Mouse (Mus musculus) MEL (cell line): Measurements from ENCODE around the gene Dnajc11. TPM values are rescaled to one million over a fixed set of nuclear protein-coding genes. Genes with fewer than 3 reads are reported as not detected.

Source experiments
- DNase-seq: peaks from one replicate; pipeline ENCODE4 v3.0.0; 2011; ENCODE audit warnings: low read depth, low spot score
- H3K27ac ChIP-seq: 2 replicates; pipeline ENCODE4 v1.5.1; 2012; ENCODE audit warnings: low read depth, mild to moderate bottlenecking, control low read depth, low read length, moderate library complexity; ENCODE audit not compliant: control insufficient read depth
- H3K27me3 ChIP-seq, 2 experiments: fragments of 150-350 bp in 1 of 2; sonication (generic) in 1 of 2; 2 replicates each; pipeline ENCODE4 v1.6.1; 2012; ENCODE audit warnings: low read length in 2 of 2, mild to moderate bottlenecking in 2 of 2, improper control_type of control experiment in 1 of 2, moderate library complexity in 1 of 2; ENCODE audit not compliant: insufficient read depth in 2 of 2, control insufficient read depth in 1 of 2
- H3K36me3 ChIP-seq, 2 experiments: 2 replicates each; pipeline ENCODE4 v1.6.1; 2012 to 2014; ENCODE audit warnings: low read length in 2 of 2, improper control_type of control experiment in 1 of 2, inconsistent platforms in 1 of 2, mild to moderate bottlenecking in 1 of 2; ENCODE audit not compliant: insufficient read depth in 2 of 2, control insufficient read depth in 1 of 2
- H3K4me1 ChIP-seq, 2 experiments: fragments of 150-350 bp in 1 of 2; sonication (generic) in 1 of 2; 2 replicates each; pipeline ENCODE4 v1.6.1; 2012; ENCODE audit warnings: low read length in 2 of 2, improper control_type of control experiment in 1 of 2, mild to moderate bottlenecking in 1 of 2; ENCODE audit not compliant: insufficient read depth in 2 of 2, control insufficient read depth in 1 of 2
- H3K4me3 ChIP-seq, 2 experiments: fragments of 150-350 bp in 1 of 2; sonication (generic) in 1 of 2; 2 replicates each; pipeline ENCODE4 v1.5.1; 2012; ENCODE audit warnings: low read depth in 2 of 2, low read length in 2 of 2, mild to moderate bottlenecking in 2 of 2, moderate library complexity in 2 of 2, control low read depth in 1 of 2, improper control_type of control experiment in 1 of 2; ENCODE audit not compliant: control insufficient read depth in 1 of 2, insufficient read depth in 1 of 2
- H3K79me2 ChIP-seq: 2 replicates; pipeline ENCODE4 v1.6.1; 2012; ENCODE audit warnings: mild to moderate bottlenecking, low read length, moderate library complexity; ENCODE audit not compliant: control insufficient read depth, poor library complexity, insufficient read depth
- H3K9ac ChIP-seq: 2 replicates; pipeline ENCODE4 v1.6.1; 2012; ENCODE audit warnings: low read depth, mild to moderate bottlenecking, control low read depth, low read length, moderate library complexity; ENCODE audit not compliant: control insufficient read depth, poor library complexity, severe bottlenecking
- H3K9me3 ChIP-seq: fragments of 150-350 bp; sonication (generic); replicated peaks from 2 replicates; pipeline ENCODE4 v1.6.1; 2012; ENCODE audit warnings: mild to moderate bottlenecking, low read length, improper control_type of control experiment, moderate library complexity; ENCODE audit not compliant: insufficient read depth
- CHD1 ChIP-seq: IDR thresholded peaks from 2 replicates; pipeline ENCODE4 v1.6.1; 2012; ENCODE audit warnings: low read depth, mild to moderate bottlenecking, inconsistent platforms, low read length, improper control_type of control experiment
- ELF1 ChIP-seq: IDR thresholded peaks from 2 replicates; pipeline ENCODE4 v1.6.1; 2014; ENCODE audit warnings: low read depth, mild to moderate bottlenecking, inconsistent platforms, low read length, improper control_type of control experiment, moderate library complexity
- EP300 ChIP-seq, 2 experiments: IDR thresholded peaks; 2 replicates each; pipeline ENCODE4 v1.6.1; 2011; ENCODE audit warnings: improper control_type of control experiment in 2 of 2, low read length in 2 of 2, low read depth in 1 of 2, mild to moderate bottlenecking in 1 of 2
- GATA1 ChIP-seq: IDR thresholded peaks from 2 replicates; pipeline ENCODE4 v1.6.1; 2011; ENCODE audit warnings: low read depth, low read length, improper control_type of control experiment
- POLR2A ChIP-seq, 2 experiments: IDR thresholded peaks; 2 replicates each; pipeline ENCODE4 v1.6.1; 2011 to 2012; ENCODE audit warnings: low read length in 2 of 2, mild to moderate bottlenecking in 2 of 2, control low read depth in 1 of 2, improper control_type of control experiment in 1 of 2, low read depth in 1 of 2, moderate library complexity in 1 of 2; ENCODE audit not compliant: control insufficient read depth in 1 of 2, insufficient read depth in 1 of 2, poor library complexity in 1 of 2
- SIN3A ChIP-seq: IDR thresholded peaks from 2 replicates; pipeline ENCODE4 v1.6.1; 2012; ENCODE audit warnings: low read length, improper control_type of control experiment, inconsistent platforms
- SMC3 ChIP-seq: IDR thresholded peaks from 2 replicates; pipeline ENCODE4 v1.6.1; 2011; ENCODE audit warnings: low read depth, low read length, improper control_type of control experiment
- TAL1 ChIP-seq: IDR thresholded peaks from 2 replicates; pipeline ENCODE4 v1.6.1; 2012; ENCODE audit warnings: mild to moderate bottlenecking, inconsistent platforms, low read length, moderate library complexity, mixed read lengths
- TBP ChIP-seq: IDR thresholded peaks from 2 replicates; pipeline ENCODE4 v1.8.0; 2011; ENCODE audit warnings: low read depth, low read length, improper control_type of control experiment
- UBTF ChIP-seq: IDR thresholded peaks from 2 replicates; pipeline ENCODE4 v1.6.1; 2012; ENCODE audit warnings: low read depth, mild to moderate bottlenecking, inconsistent platforms, low read length, improper control_type of control experiment, moderate library complexity, borderline replicate concordance; ENCODE audit not compliant: insufficient read depth
- USF2 ChIP-seq, 2 experiments: IDR thresholded peaks; 2 replicates each; pipeline ENCODE4 v1.6.1; 2011 to 2012; ENCODE audit warnings: improper control_type of control experiment in 2 of 2, low read length in 2 of 2, borderline replicate concordance in 1 of 2, inconsistent platforms in 1 of 2, low read depth in 1 of 2, mild to moderate bottlenecking in 1 of 2; ENCODE audit not compliant: insufficient read depth in 1 of 2
- ZKSCAN1 ChIP-seq: IDR thresholded peaks from 2 replicates; pipeline ENCODE4 v1.6.1; 2012; ENCODE audit warnings: low read depth, mild to moderate bottlenecking, inconsistent platforms, low read length, improper control_type of control experiment, moderate library complexity
- ZNF384 ChIP-seq: IDR thresholded peaks from 2 replicates; pipeline ENCODE4 v1.6.1; 2012; ENCODE audit warnings: low read depth, mild to moderate bottlenecking, inconsistent platforms, low read length, improper control_type of control experiment
- polyA plus RNA-seq, 2 experiments: library from polyadenylated mRNA; stranded (reverse) in 1 of 2; unstranded in 1 of 2; fragments of >175 nt in 1 of 2; fragments of >200 nt in 1 of 2; gene quantifications; 2 replicates each; pipeline versions ENCODE4 v1.2.1 to v1.2.4; 2012; ENCODE audit warnings: low replicate concordance in 2 of 2, low read depth in 1 of 2; ENCODE audit not compliant: insufficient read length in 2 of 2, insufficient read depth in 1 of 2, missing spikeins in 1 of 2
- total RNA-seq: library from RNA; depleted of rRNA; stranded (reverse); fragments of 300-350 nt; gene quantifications from 2 replicates; pipeline ENCODE4 v1.2.3, GENCODE M21; 2012

The Dnajc11 gene
- total and polyA plus RNA-seq, 3 experiments: 128 to 278 (median 157) TPM

DNA sequence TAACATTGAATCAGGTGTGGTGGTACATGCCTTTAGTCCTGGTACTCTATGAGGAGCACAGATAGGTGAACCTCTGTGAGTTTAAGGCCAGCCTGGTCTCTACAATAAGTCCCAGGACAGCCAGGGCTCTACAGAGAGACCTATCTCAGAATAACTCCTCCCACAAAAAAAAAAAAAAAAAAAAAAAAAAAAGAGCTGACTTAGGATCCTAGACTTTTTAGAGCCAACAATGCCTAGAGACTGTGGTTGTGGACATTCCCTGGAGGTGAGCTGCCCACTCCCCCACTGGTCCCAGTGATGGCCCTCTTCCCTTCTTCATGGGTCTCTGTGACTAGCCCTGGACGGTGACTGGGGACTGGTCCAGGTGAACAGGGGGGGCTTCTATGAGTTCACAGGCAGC, 22.3 kb downstream of the Dnajc11 start:
- no peaks in the 10 kb centered on the region for H3K9me3 ChIP-seq
- H3K4me1 ChIP-seq: peaks cover 12 to 21% of the 10 kb centered on the region in 2 experiments
- no peak for DNase-seq
- no peak overlapping the region for H3K27ac ChIP-seq
- no peaks in the 10 kb centered on the region for H3K79me2 ChIP-seq
- H3K27me3 ChIP-seq: no peaks in the 10 kb centered on the region
- TF ChIP-seq ZNF384 (peak; percentile 80), USF2 (IDR thresholded peaks at IDR 0.05; ENCODE audit: borderline replicate concordance in 1 of 2, insufficient read depth in 1 of 2, low read depth in 1 of 2, low read length in 2 of 2) (no peak)
- H3K36me3 ChIP-seq: peaks cover 20 to 22% of the 10 kb centered on the region in 2 experiments
- H3K9ac ChIP-seq: no peak overlapping the region
- H3K4me3 ChIP-seq: no peak overlapping the region

DNA sequence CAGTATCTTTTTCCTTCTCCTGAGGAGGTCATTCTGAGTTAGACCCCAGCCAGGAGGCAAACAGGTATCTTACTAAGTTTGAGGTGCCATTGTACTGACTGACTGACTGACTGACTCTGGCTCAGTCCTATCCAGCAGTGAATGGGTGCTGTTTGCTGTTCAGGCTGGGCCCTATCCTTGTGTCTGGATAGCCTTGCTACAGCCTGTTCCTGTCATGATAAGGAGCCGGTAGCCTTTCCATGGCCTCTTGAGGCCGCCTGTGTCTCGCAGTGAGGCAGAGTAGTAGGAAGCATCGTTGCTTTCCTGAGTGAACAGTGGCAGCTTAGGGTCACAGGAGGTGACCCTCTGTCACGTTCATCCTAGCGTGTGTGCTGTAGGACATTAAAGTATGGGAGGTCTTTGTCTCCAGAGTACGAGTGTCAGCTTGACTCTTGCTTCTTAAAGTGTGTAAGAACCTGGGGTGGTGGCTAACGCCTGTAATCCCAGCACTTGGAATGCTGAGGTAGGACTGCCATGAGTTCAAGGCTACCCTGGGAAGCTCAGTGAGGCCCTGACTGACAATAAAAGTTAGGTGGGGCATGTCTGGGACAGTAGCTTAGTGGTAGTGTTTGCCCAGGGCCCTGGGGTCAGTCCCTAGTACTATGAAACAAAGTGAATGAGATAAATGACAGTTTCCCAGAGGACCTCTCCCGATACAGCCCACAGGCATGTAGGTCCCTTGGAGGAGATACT, 24.3 kb downstream of the Dnajc11 start:
- TF ChIP-seq ELF1 (no peak), POLR2A (IDR thresholded peaks at IDR 0.05; ENCODE audit: control insufficient read depth in 1 of 2, insufficient read depth in 1 of 2, low read depth in 1 of 2, low read length in 2 of 2, poor library complexity in 1 of 2) (no peak), EP300 (IDR thresholded peaks at IDR 0.05; ENCODE audit: low read depth in 1 of 2, low read length in 2 of 2) (peak in 1 of 2 experiments; percentile 36; a peak in 1 of 4 replicates), ZKSCAN1 (no peak), SIN3A (no peak), TAL1 (peak; percentile 74), GATA1 (peak; percentile 41)

DNA sequence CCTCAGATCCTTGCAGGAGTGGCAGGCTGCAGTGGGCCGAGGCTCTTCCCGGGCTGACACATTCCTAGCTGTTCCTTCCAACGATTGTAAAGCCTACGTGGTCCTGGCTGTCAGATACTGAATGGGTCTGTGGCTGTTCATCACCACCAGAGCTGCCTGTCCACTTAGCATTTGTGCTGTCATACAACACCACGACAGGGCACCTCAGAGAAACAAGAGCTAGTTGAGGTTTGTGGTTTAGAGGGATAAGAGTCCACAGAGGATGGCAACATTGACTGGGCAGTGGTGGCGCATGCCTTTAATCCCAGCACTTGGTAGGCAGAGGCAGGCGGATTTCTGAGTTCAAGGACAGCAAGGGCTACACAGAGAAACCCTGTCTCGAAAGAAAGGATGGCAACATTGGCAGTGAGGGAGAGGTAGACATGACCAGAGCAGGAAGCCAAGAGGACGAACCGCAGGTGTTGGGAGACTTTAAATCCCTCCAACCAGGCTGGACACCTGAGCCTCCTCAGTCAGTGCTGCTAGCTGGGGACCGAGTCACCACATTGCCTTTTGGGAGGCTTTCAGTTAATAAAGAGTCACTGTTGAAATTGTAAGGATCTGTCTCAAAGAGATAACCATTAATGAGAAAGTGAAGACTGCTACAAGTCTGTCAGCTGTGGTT, 26.5 kb downstream of the Dnajc11 start:
- Histone ChIP-seq H3K4me1 (peaks cover 34 to 48% of the 10 kb centered on the region in 2 experiments), H3K4me3 (no peak overlapping the region), H3K27me3 (no peaks in the 10 kb centered on the region), H3K9me3 (no peaks in the 10 kb centered on the region), H3K9ac (peak overlapping the region; percentile 35), H3K27ac (peak overlapping the region; percentile 96), H3K79me2 (peaks cover 4% of the 10 kb centered on the region), H3K36me3 (peaks cover 23 to 51% of the 10 kb centered on the region in 2 experiments)
- DNase-seq: no peak
- TF ChIP-seq UBTF: 0 out of 2 replicates have a peak, but pooled peaks have one; percentile 54
- TF ChIP-seq CHD1: peak; percentile 63; the same call in 1 of the 2 replicates
- TF ChIP-seq SMC3: no peak
- peak; percentile 64; the same call in 1 of the 2 replicates for TF ChIP-seq TBP

More for the DNA sequence above, 24.3 kb downstream of the Dnajc11 start:
- DNase-seq: peak; percentile 40
- Histone ChIP-seq H3K9me3 (no peaks in the 10 kb centered on the region), H3K27ac (peak overlapping the region; percentile 8; the same call in 1 of the 2 replicates), H3K4me3 (no peak overlapping the region), H3K9ac (no peak overlapping the region), H3K79me2 (peaks cover 4% of the 10 kb centered on the region), H3K36me3 (peaks cover 20 to 39% of the 10 kb centered on the region in 2 experiments), H3K27me3 (no peaks in the 10 kb centered on the region), H3K4me1 (peaks cover 27 to 40% of the 10 kb centered on the region in 2 experiments)
